ENCODE assay signal across 8 mouse cellular contexts in genomic region chr15:84681455-84682193, GRCm38 (mm10). TPM values are rescaled to one million over a fixed set of nuclear protein-coding genes. Genes with fewer than 3 reads are reported as not detected.
DNase-seq lines count a peak whose midpoint lies in the region; ATAC-seq and TF ChIP-seq lines count a peak whose summit lies in the region.

No protein-coding gene starts in this region.

- H3K36me3 ChIP-seq in heart, adult 2 months (ENCODE audit: control insufficient read depth, insufficient read depth, low read length) = no peaks in the 10 kb centered on the region
- no peaks in the 10 kb centered on the region for H3K36me3 ChIP-seq in stomach, postnatal 0 days (ENCODE audit: control insufficient read depth, insufficient read depth, low read length)

- H3K4me1 ChIP-seq in brown adipose tissue, adult 24 weeks (ENCODE audit: control insufficient read depth, insufficient read depth, insufficient read length, low read length) = peaks cover 11% of the 10 kb centered on the region; the same call in 1 of the 2 replicates
- H3K4me1 ChIP-seq in heart, adult 2 months (ENCODE audit: control insufficient read depth, insufficient read depth, low read length) = peaks cover 6% of the 10 kb centered on the region
- H3K4me1 ChIP-seq in stomach, postnatal 0 days (replicated peaks; ENCODE audit: control insufficient read depth, insufficient read depth) = no peaks in the 10 kb centered on the region; the same call in 1 of the 2 replicates

- no peaks in the 10 kb centered on the region for H3K79me2 ChIP-seq in heart, adult 2 months (replicated peaks; ENCODE audit: control insufficient read depth, insufficient read depth, low read length)

- peak overlapping the region; percentile 76 for H3K4me3 ChIP-seq in brown adipose tissue, adult 24 weeks (ENCODE audit: insufficient read depth, low read depth, low read length)
- peak overlapping the region; percentile 75 for H3K4me3 ChIP-seq in heart, adult 2 months
- peak overlapping the region; percentile 84 for H3K4me3 ChIP-seq in stomach, postnatal 0 days (ENCODE audit: low read depth, low read length)

- DNase-seq in adrenal gland, adult 2 months = peak; percentile 37
- DNase-seq in adrenal gland, postnatal 4 days (ENCODE audit: low spot score in 2 of 2) = no peak
- DNase-seq in heart, adult 2 months = peak; percentile 68 to 70
- DNase-seq in kidney, adult 9 months = peak; percentile 45
- peak; percentile 55 for DNase-seq in lung, postnatal 14 days
- peak; percentile 69 for DNase-seq in stomach, postnatal 0 days (ENCODE audit: low spot score)
- no peak for DNase-seq in T-cell, adult 2 months (ENCODE audit: low spot score)

- peak overlapping the region; percentile 89 for H3K9ac ChIP-seq in heart, adult 2 months (ENCODE audit: low read depth, low read length)
- H3K9ac ChIP-seq in stomach, postnatal 0 days (ENCODE audit: low read length) = peak overlapping the region; percentile 87

- TF ChIP-seq CTCF in heart, adult 2 months (IDR thresholded peaks at IDR 0.05) = 0 out of 2 replicates have a peak, but pooled peaks have one; percentile 3
- TF ChIP-seq CTCF in stomach, postnatal 0 days (IDR thresholded peaks at IDR 0.05; ENCODE audit: low read depth) = peak; percentile 36

- no peak for TF ChIP-seq EP300 in heart, adult 2 months (IDR thresholded peaks at IDR 0.05; ENCODE audit: insufficient read depth, low read depth, low read length)
- no peak for TF ChIP-seq EP300 in stomach, postnatal 0 days (optimal IDR thresholded peaks at IDR 0.05)

- H3K27ac ChIP-seq in brown adipose tissue, adult 24 weeks (replicated peaks; ENCODE audit: low read depth, low read length) = no peak overlapping the region
- peak overlapping the region; percentile 53 for H3K27ac ChIP-seq in heart, adult 2 months
- peak overlapping the region; percentile 90 for H3K27ac ChIP-seq in stomach, postnatal 0 days (replicated peaks)

- intact Hi-C loops in heart, adult 2 months (cut with DNase I) = no loop called here

- WGBS in heart, adult 2 months = 6% methylated on average over 24 of the region's 31 CpGs
- WGBS in stomach, postnatal 0 days = 2% methylated on average over 19 of the region's 31 CpGs

- no peaks in the 10 kb centered on the region for H3K9me3 ChIP-seq in stomach, postnatal 0 days (ENCODE audit: control insufficient read depth, low read length)

- no peaks in the 10 kb centered on the region; the same call in 1 of the 2 replicates for H3K27me3 ChIP-seq in heart, adult 2 months (ENCODE audit: control insufficient read depth, insufficient read depth, low read length)
- no peaks in the 10 kb centered on the region for H3K27me3 ChIP-seq in stomach, postnatal 0 days (ENCODE audit: control insufficient read depth, insufficient read depth, low read length)

- ATAC-seq in stomach, postnatal 0 days (ENCODE audit: low FRiP score, low TSS enrichment) = peak; percentile 28; the same call in 1 of the 2 replicates

- TF ChIP-seq POLR2A in heart, adult 2 months (IDR thresholded peaks at IDR 0.05; ENCODE audit: insufficient read depth, low read depth, low read length) = no peak

- peak overlapping the region; percentile 90 for H3K4me2 ChIP-seq in stomach, postnatal 0 days (replicated peaks; ENCODE audit: low read depth)

RNA-seq across cellular contexts. Expression of gene Prr5, which starts 12.2 kb away (rescaled TPM):
- total RNA-seq in adrenal gland, adult 2 months (2021) = 1 to 10 TPM; 7.0 to 9.4 TPM
- polyA plus RNA-seq in adrenal gland, adult 2 months (2012; rRNA removed) = 15.7 and 26.7 TPM in 2 replicates
- total RNA-seq in adrenal gland, postnatal 4 days (2021) = 10 to 100 TPM; 15.3 to 17.6 TPM
- 2.8 and 4.4 TPM in 2 replicates for polyA plus RNA-seq in brown adipose tissue, adult 24 weeks (2012; ENCODE audit: insufficient read depth, insufficient read length, missing spikeins)
- 1 to 10 TPM; 2.8 to 4.9 TPM for total RNA-seq in heart, adult 2 months (2021)
- 5.9 and 8.1 TPM in 2 replicates for polyA plus RNA-seq in heart, adult 2 months (2012; rRNA removed)
- polyA plus RNA-seq in stomach, postnatal 0 days (2015; fragmentation: Nextera tagmentation; extraction: Ambion mirVana) = 18.2 and 20.3 TPM in 2 replicates

RNA-seq across cellular contexts. Expression of gene Arhgap8, which starts 38.2 kb away (rescaled TPM):
- total RNA-seq in adrenal gland, adult 2 months (2021) = under 1 TPM; 0.43 to 0.93 TPM
- 0.90 and 1.00 TPM in 2 replicates for polyA plus RNA-seq in adrenal gland, adult 2 months (2012; rRNA removed)
- total RNA-seq in adrenal gland, postnatal 4 days (2021) = 1 to 10 TPM; 2.1 to 2.3 TPM
- polyA plus RNA-seq in brown adipose tissue, adult 24 weeks (2012; ENCODE audit: insufficient read depth, insufficient read length, missing spikeins) = not detected in 2 replicates
- total RNA-seq in heart, adult 2 months (2021) = 1 to 10 TPM in 1 of 2 experiments, under 1 TPM in 1; 0.70 to 1.5 TPM
- polyA plus RNA-seq in heart, adult 2 months (2012; rRNA removed) = 1.7 and 1.9 TPM in 2 replicates
- 20.2 and 22.0 TPM in 2 replicates for polyA plus RNA-seq in stomach, postnatal 0 days (2015; fragmentation: Nextera tagmentation; extraction: Ambion mirVana)

Comparison
In these comparisons a context has a peak if more than half of its experiments do, and no peak if none do; other contexts are left out.
1. DNase-seq: peak in adrenal gland, adult 2 months (single experiment), heart, adult 2 months (2 of 2), kidney, adult 9 months (single experiment), lung, postnatal 14 days (single experiment) and stomach, postnatal 0 days (single experiment); none in adrenal gland, postnatal 4 days (0 of 2) and T-cell, adult 2 months (single experiment).
2. Peak in every context shown above with its lines, with median percentiles within 50 percentile points of each other: H3K4me3 ChIP-seq.